Mouse (Mus musculus): ENCODE measurements around the gene Prss23. TPM values are rescaled to one million over a fixed set of nuclear protein-coding genes. Genes with fewer than 3 reads are reported as not detected.

Gene Prss23
- polyA plus RNA-seq, 1 experiment from 2014 or later = 75.5 TPM

DNA sequence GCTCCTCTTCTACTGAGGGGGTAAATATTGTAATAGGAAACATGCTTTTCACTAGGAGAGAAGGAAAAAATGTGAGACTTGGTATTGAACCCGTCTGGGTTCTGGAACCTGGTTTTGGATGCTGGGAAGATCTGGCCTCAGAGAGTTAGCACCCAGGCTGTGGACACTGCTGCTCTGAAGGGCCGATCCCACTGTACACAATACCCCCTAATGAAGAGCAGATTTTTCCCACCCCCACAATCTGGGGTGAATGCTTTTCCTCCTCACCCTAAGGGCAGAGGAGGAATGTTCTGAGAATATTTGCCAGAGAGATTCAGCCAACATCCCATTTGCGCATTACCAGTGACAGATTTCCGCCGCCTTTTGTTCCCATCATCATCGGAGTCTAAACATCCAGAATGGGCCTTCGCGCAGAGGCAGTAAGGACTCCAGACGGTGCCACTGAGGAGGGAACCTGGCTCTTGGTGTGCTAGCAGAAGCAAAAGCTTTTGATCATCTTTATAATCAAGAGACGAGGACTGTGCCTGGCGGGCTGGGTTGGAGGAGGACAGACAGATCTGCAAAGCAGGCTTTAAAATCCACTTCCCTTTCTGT is 31.6 kb upstream of the Prss23 start:
- Histone ChIP-seq H3K27me3 (ENCODE audit: control insufficient read depth, insufficient read depth, low read length) (no peaks in the 10 kb centered on the region), H3K36me3 (ENCODE audit: control insufficient read depth, insufficient read depth, low read length) (no peaks in the 10 kb centered on the region), H3K9me3 (ENCODE audit: control insufficient read depth, low read depth, low read length) (no peaks in the 10 kb centered on the region), H3K4me3 (ENCODE audit: low read depth, low read length) (no peak overlapping the region), H3K4me1 (ENCODE audit: control insufficient read depth, insufficient read depth, low read length) (peaks cover 9% of the 10 kb centered on the region), H3K27ac (ENCODE audit: low read length) (no peak overlapping the region), H3K9ac (replicated peaks; ENCODE audit: low read depth, low read length) (no peak overlapping the region), H3K4me2 (replicated peaks; ENCODE audit: low read depth, low read length) (no peak overlapping the region)
- 82% methylated on average over 11 of the region's 11 CpGs for WGBS
- no peak for ATAC-seq (ENCODE audit: insufficient number of reproducible peaks, insufficient read depth, low FRiP score, low read depth)

DNA sequence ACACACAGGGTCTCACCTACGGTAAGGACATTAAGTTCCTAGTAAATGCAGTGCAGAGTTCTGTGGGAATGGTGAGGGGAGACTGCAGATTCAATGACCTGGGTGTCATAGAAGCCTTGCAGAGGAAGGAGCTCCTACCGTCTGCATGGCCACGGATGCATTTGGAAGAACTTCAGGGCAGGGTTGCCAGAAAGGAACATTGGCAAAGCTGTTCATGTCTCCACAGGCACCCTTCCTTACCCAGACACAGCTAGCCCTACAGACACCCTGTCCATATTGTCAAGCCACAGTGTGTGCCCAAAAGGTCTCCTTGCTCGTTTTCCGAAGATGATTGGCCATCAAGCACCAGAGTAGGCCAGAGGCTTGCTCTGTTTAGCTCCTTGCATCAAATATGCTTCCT is 30.1 kb upstream of the Prss23 start:
- Histone ChIP-seq H3K27me3 (ENCODE audit: control insufficient read depth, insufficient read depth, low read length) (no peaks in the 10 kb centered on the region), H3K9ac (replicated peaks; ENCODE audit: low read depth, low read length) (no peak overlapping the region), H3K36me3 (ENCODE audit: control insufficient read depth, insufficient read depth, low read length) (no peaks in the 10 kb centered on the region), H3K9me3 (ENCODE audit: control insufficient read depth, low read depth, low read length) (no peaks in the 10 kb centered on the region), H3K27ac (ENCODE audit: low read length) (no peak overlapping the region), H3K4me2 (replicated peaks; ENCODE audit: low read depth, low read length) (no peak overlapping the region), H3K4me1 (ENCODE audit: control insufficient read depth, insufficient read depth, low read length) (peaks cover 9% of the 10 kb centered on the region), H3K4me3 (ENCODE audit: low read depth, low read length) (no peak overlapping the region)
- 88% methylated on average over 5 of the region's 5 CpGs for WGBS
- ATAC-seq (ENCODE audit: insufficient number of reproducible peaks, insufficient read depth, low FRiP score, low read depth) = no peak

DNA sequence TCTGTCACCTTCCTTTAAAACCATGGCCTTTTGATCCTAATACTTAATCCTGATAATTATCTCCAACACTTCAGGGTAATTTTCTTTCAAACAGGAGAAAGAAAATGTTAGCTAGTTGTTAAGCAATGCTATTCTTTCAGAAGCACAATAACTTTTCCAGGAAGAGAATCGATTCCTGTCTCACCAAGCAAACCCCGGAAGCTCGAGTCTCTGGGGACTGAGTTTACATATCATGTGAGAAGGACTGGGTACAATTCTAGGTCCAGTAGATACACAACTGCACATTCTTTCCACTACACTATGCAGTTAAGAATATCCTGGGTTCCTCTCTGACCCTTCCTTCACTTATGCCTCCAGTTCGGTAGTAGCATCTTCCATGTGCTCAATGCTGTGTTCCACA is 29.7 kb upstream of the Prss23 start:
- Histone ChIP-seq H3K9ac (replicated peaks; ENCODE audit: low read depth, low read length) (no peak overlapping the region), H3K4me2 (replicated peaks; ENCODE audit: low read depth, low read length) (no peak overlapping the region)

DNA sequence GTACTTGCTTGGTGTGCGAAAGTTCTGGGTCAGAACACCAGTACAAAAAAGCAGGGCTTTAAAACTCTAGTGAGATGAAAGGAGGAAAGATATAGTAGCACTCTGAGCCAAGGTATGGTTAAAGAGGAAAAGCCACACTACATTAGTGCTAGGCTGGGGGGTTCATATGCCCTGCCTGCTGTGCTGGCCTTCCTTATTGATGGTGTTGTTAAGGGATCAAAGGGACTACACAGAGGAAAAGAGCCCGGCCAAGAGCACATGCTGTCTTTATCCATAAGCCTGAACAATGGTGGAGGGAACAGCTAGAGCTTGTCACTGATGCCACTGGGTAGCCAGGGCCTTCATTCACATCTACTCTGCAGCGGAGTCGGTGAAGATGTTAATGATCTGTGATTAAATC is 28.2 kb upstream of the Prss23 start:
- Histone ChIP-seq H3K9me3 (ENCODE audit: control insufficient read depth, low read depth, low read length) (no peaks in the 10 kb centered on the region), H3K27me3 (ENCODE audit: control insufficient read depth, insufficient read depth, low read length) (no peaks in the 10 kb centered on the region), H3K4me2 (replicated peaks; ENCODE audit: low read depth, low read length) (no peak overlapping the region), H3K4me3 (ENCODE audit: low read depth, low read length) (no peak overlapping the region), H3K36me3 (ENCODE audit: control insufficient read depth, insufficient read depth, low read length) (no peaks in the 10 kb centered on the region), H3K4me1 (ENCODE audit: control insufficient read depth, insufficient read depth, low read length) (peaks cover 5% of the 10 kb centered on the region), H3K9ac (replicated peaks; ENCODE audit: low read depth, low read length) (no peak overlapping the region), H3K27ac (ENCODE audit: low read length) (no peak overlapping the region)
- WGBS = 62% methylated on average over 4 of the region's 4 CpGs
- ATAC-seq (ENCODE audit: insufficient number of reproducible peaks, insufficient read depth, low FRiP score, low read depth) = no peak

More for the DNA sequence above, 29.7 kb upstream of the Prss23 start:
- Histone ChIP-seq H3K9me3 (ENCODE audit: control insufficient read depth, low read depth, low read length) (no peaks in the 10 kb centered on the region), H3K36me3 (ENCODE audit: control insufficient read depth, insufficient read depth, low read length) (no peaks in the 10 kb centered on the region), H3K4me3 (ENCODE audit: low read depth, low read length) (no peak overlapping the region), H3K27ac (ENCODE audit: low read length) (no peak overlapping the region), H3K27me3 (ENCODE audit: control insufficient read depth, insufficient read depth, low read length) (no peaks in the 10 kb centered on the region), H3K4me1 (ENCODE audit: control insufficient read depth, insufficient read depth, low read length) (peaks cover 9% of the 10 kb centered on the region)
- WGBS = 62% methylated on average over 4 of the region's 4 CpGs
- ATAC-seq (ENCODE audit: insufficient number of reproducible peaks, insufficient read depth, low FRiP score, low read depth) = no peak

DNA sequence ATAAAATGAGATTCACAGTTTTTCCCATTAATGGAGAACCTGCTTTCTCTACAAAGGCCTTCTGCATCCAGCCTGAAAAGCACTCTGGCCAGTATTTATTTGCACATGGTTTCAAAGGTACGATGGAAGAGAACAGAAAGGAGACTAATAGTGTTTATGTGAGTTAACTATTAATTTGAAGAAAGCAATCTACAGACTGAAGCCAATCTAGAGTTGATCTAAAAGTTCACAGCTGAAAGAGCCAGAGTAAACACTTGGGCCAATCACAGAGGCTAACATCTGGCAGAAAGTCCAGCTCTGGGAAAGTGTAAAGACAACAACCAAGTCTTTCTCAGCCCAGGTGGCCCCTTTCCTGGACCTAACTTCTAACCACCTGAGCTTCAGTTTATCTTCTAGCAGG is 27.1 kb upstream of the Prss23 start:
- peak; percentile 79 for ATAC-seq (ENCODE audit: insufficient number of reproducible peaks, insufficient read depth, low FRiP score, low read depth)
- whole genome bisulfite sequencing = 14% methylated on average over 1 of the region's 1 CpGs
- peak overlapping the region; percentile 27; the same call in 1 of the 2 replicates for H3K27ac ChIP-seq (ENCODE audit: low read length)

DNA sequence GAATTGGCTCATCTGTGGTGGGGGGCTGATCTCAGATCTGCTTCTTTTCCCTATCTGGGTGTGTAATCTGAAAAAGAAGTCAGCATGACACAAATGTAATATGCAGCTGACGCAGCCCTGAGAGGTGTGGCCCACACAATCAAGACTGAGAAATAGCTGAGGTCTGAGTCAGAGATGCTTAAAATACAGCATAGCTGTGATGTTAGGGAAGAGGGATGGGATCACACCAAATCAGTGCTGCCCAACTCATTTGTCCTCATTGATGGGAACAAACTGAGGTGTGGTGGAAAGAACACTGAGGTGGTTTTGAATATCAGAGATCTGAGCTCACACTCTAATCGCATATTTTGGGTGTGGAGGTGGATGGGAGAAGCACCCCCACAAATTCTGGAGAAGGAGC is 14.0 kb upstream of the Prss23 start:
- H3K4me3 ChIP-seq (ENCODE audit: low read depth, low read length) = no peak overlapping the region
- H3K4me2 ChIP-seq (replicated peaks; ENCODE audit: low read depth, low read length) = no peak overlapping the region
- H3K27me3 ChIP-seq (ENCODE audit: control insufficient read depth, insufficient read depth, low read length) = no peaks in the 10 kb centered on the region
- no peak overlapping the region for H3K27ac ChIP-seq (ENCODE audit: low read length)
- no peaks in the 10 kb centered on the region for H3K4me1 ChIP-seq (ENCODE audit: control insufficient read depth, insufficient read depth, low read length)
- H3K36me3 ChIP-seq (ENCODE audit: control insufficient read depth, insufficient read depth, low read length) = no peaks in the 10 kb centered on the region
- no peak overlapping the region for H3K9ac ChIP-seq (replicated peaks; ENCODE audit: low read depth, low read length)
- no peak for ATAC-seq (ENCODE audit: insufficient number of reproducible peaks, insufficient read depth, low FRiP score, low read depth)
- WGBS = 62% methylated on average over 2 of the region's 2 CpGs
- H3K9me3 ChIP-seq (ENCODE audit: control insufficient read depth, low read depth, low read length) = no peaks in the 10 kb centered on the region

More for the DNA sequence above, 27.1 kb upstream of the Prss23 start:
- Histone ChIP-seq H3K4me2 (replicated peaks; ENCODE audit: low read depth, low read length) (no peak overlapping the region), H3K36me3 (ENCODE audit: control insufficient read depth, insufficient read depth, low read length) (no peaks in the 10 kb centered on the region), H3K27me3 (ENCODE audit: control insufficient read depth, insufficient read depth, low read length) (no peaks in the 10 kb centered on the region), H3K4me1 (ENCODE audit: control insufficient read depth, insufficient read depth, low read length) (peaks cover 1% of the 10 kb centered on the region), H3K9me3 (ENCODE audit: control insufficient read depth, low read depth, low read length) (no peaks in the 10 kb centered on the region), H3K4me3 (ENCODE audit: low read depth, low read length) (no peak overlapping the region), H3K9ac (replicated peaks; ENCODE audit: low read depth, low read length) (no peak overlapping the region)

DNA sequence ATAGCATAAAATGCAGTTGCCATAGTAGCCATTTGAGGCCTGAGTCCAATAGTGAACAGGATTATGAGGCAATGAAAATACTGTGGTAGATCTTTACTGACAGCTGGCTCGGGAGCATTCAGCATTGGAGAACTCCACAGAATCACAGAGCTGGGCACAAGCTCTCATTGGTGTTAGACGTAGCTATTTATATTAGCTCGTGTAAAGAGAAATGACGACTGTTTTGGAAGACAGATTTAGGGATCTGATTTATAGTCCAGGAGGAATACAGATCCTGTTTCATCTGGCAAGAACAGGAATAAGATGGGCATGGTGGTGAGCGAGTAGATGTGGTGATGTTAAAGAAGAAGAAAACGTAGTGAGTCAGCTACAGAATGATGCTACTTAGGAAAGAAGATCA is 12.4 kb upstream of the Prss23 start:
- WGBS = 62% methylated on average over 6 of the region's 6 CpGs
- Histone ChIP-seq H3K36me3 (ENCODE audit: control insufficient read depth, insufficient read depth, low read length) (no peaks in the 10 kb centered on the region), H3K27me3 (ENCODE audit: control insufficient read depth, insufficient read depth, low read length) (no peaks in the 10 kb centered on the region), H3K9me3 (ENCODE audit: control insufficient read depth, low read depth, low read length) (no peaks in the 10 kb centered on the region), H3K4me3 (ENCODE audit: low read depth, low read length) (no peak overlapping the region), H3K27ac (ENCODE audit: low read length) (no peak overlapping the region), H3K4me1 (ENCODE audit: control insufficient read depth, insufficient read depth, low read length) (no peaks in the 10 kb centered on the region), H3K4me2 (replicated peaks; ENCODE audit: low read depth, low read length) (no peak overlapping the region), H3K9ac (replicated peaks; ENCODE audit: low read depth, low read length) (no peak overlapping the region)
- ATAC-seq (ENCODE audit: insufficient number of reproducible peaks, insufficient read depth, low FRiP score, low read depth) = no peak

DNA sequence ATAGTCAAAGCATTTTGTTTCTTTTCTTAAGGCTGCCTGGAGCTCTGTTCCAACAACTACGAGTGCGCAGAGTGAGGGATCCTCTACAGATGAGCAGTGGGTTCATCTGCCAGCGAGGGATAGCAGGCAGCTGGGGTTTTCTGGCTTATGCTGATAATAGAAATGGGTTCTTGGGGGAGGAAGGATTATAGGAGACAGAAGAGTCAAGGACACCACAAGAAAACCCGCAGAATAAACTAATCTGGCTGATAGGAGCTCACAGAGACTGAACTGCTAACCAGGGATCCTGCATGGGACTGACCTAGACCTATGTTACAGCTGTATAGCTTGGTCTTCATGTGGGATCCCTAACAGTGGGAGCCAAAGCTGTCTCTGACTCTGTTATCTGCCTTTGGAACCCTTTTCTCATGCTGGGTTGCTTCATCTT is 456 bp upstream of the Prss23 start:
- Histone ChIP-seq H3K27ac (ENCODE audit: low read length) (no peak overlapping the region), H3K4me2 (replicated peaks; ENCODE audit: low read depth, low read length) (no peak overlapping the region), H3K9me3 (ENCODE audit: control insufficient read depth, low read depth, low read length) (no peaks in the 10 kb centered on the region), H3K4me1 (ENCODE audit: control insufficient read depth, insufficient read depth, low read length) (peaks cover 7% of the 10 kb centered on the region), H3K36me3 (ENCODE audit: control insufficient read depth, insufficient read depth, low read length) (no peaks in the 10 kb centered on the region), H3K27me3 (ENCODE audit: control insufficient read depth, insufficient read depth, low read length) (no peaks in the 10 kb centered on the region), H3K4me3 (ENCODE audit: low read depth, low read length) (no peak overlapping the region), H3K9ac (replicated peaks; ENCODE audit: low read depth, low read length) (no peak overlapping the region)
- WGBS = 78% methylated on average over 4 of the region's 4 CpGs
- no peak for ATAC-seq (ENCODE audit: insufficient number of reproducible peaks, insufficient read depth, low FRiP score, low read depth)

DNA sequence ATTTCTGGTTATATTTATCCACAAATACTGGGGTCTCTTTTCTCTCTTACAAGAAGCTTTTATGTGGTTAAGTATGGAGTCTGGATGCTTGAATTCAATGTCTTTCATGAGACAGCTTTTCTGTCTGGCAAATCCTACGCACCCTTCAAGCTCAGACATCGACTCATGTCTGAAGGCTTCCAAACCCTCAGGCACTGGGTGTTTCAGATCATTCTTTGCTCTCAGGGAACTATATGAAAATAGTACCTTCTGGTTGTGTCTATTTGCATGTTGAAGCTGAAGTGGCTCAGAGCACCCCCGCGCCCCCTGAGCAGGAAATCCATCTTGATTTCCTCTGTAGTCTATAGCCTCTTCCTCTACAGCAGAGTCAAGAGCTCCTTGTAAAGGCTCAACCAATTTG is 3.2 kb downstream of the Prss23 start:
- Histone ChIP-seq H3K27me3 (ENCODE audit: control insufficient read depth, insufficient read depth, low read length) (no peaks in the 10 kb centered on the region), H3K4me1 (ENCODE audit: control insufficient read depth, insufficient read depth, low read length) (peaks cover 7% of the 10 kb centered on the region), H3K9me3 (ENCODE audit: control insufficient read depth, low read depth, low read length) (0 out of 2 replicates have a peak, but pooled peaks cover 7% of the 10 kb centered on the region), H3K27ac (ENCODE audit: low read length) (no peak overlapping the region), H3K36me3 (ENCODE audit: control insufficient read depth, insufficient read depth, low read length) (no peaks in the 10 kb centered on the region), H3K4me3 (ENCODE audit: low read depth, low read length) (no peak overlapping the region), H3K4me2 (replicated peaks; ENCODE audit: low read depth, low read length) (no peak overlapping the region), H3K9ac (replicated peaks; ENCODE audit: low read depth, low read length) (no peak overlapping the region)
- 85% methylated on average over 4 of the region's 4 CpGs for WGBS
- no peak for ATAC-seq (ENCODE audit: insufficient number of reproducible peaks, insufficient read depth, low FRiP score, low read depth)
